Mouse (Mus musculus) gastrocnemius, postnatal 4 days (tissue): ENCODE measurements at regions not wholly inside any gene's neighbourhood (a gene's known extent, or its start where the extent isn't known, plus 50 kb on each side); places are given as distances from the start of the nearest gene placed in this dataset.

Source experiments
- DNase-seq, 2 experiments: peaks; one replicate each; pipeline ENCODE4 v3.0.0; 2021 to 2022; ENCODE audit warnings: low spot score in 2 of 2, mixed read lengths in 2 of 2

- DNase-seq, result no peak
Measured at GRCm38 (mm10) chr6:99990604-99991003, 264.4 kb upstream of the Prok2 start.

- DNase-seq, result no peak
Measured at GRCm38 (mm10) chr6:99986449-99986848, 260.3 kb upstream of the Prok2 start.

GRCm38 (mm10) chr6:99985322-99985721 lies 259.1 kb upstream of the Prok2 start:
- DNase-seq, result no peak

- no peak for DNase-seq
Measured at GRCm38 (mm10) chr6:99984856-99985224, 258.6 kb upstream of the Prok2 start.

- DNase-seq, result no peak
Measured at GRCm38 (mm10) chr6:99984057-99984855, 258.1 kb upstream of the Prok2 start.

- no peak for DNase-seq
Measured at GRCm38 (mm10) chr6:99979614-99980013, 253.4 kb upstream of the Prok2 start.

- no peak for DNase-seq
Measured at GRCm38 (mm10) chr6:99978164-99978746, 252.1 kb upstream of the Prok2 start.

- DNase-seq, result no peak
Measured at GRCm38 (mm10) chr6:99976144-99976543, 250.0 kb upstream of the Prok2 start.

GRCm38 (mm10) chr6:99975486-99975885 lies 249.3 kb upstream of the Prok2 start:
- no peak for DNase-seq

GRCm38 (mm10) chr6:99974464-99974863 lies 248.3 kb upstream of the Prok2 start:
- DNase-seq, result no peak

GRCm38 (mm10) chr6:99971376-99971775 lies 245.2 kb upstream of the Prok2 start:
- peak; percentile 25 to 47 for DNase-seq

- DNase-seq, result peak in 1 of 2 experiments; percentile 61
Measured at GRCm38 (mm10) chr6:99968889-99969288, 242.7 kb upstream of the Prok2 start.

GRCm38 (mm10) chr6:99967465-99967864 lies 241.3 kb upstream of the Prok2 start:
- no peak for DNase-seq

- no peak for DNase-seq
Measured at GRCm38 (mm10) chr6:99964540-99964939, 238.3 kb upstream of the Prok2 start.

- no peak for DNase-seq
Measured at GRCm38 (mm10) chr6:99964007-99964406, 237.8 kb upstream of the Prok2 start.

GRCm38 (mm10) chr6:99959371-99959770 lies 233.2 kb upstream of the Prok2 start:
- no peak for DNase-seq

GRCm38 (mm10) chr6:99954832-99955830 lies 228.9 kb upstream of the Prok2 start:
- no peak for DNase-seq

- no peak for DNase-seq
Measured at GRCm38 (mm10) chr6:99953980-99954776, 228.0 kb upstream of the Prok2 start.

GRCm38 (mm10) chr6:99950811-99951210 lies 224.6 kb upstream of the Prok2 start:
- DNase-seq, result no peak

- DNase-seq, result no peak
Measured at GRCm38 (mm10) chr6:99946917-99947316, 220.7 kb upstream of the Prok2 start.

- DNase-seq, result no peak
Measured at GRCm38 (mm10) chr6:99946481-99946880, 220.3 kb upstream of the Prok2 start.
